Mouse (Mus musculus) brain, embryonic 14.5 days (tissue): ENCODE measurements at regions not wholly inside any gene's neighbourhood (a gene's known extent, or its start where the extent isn't known, plus 50 kb on each side); places are given as distances from the start of the nearest gene placed in this dataset.

Experiments
- CTCF ChIP-seq: fragments of 200-500 bp; IDR thresholded peaks from 2 replicates; pipeline ENCODE4 v1.5.1; 2012; ENCODE audit warnings: inconsistent platforms, mild to moderate bottlenecking, moderate library complexity, borderline replicate concordance; ENCODE audit not compliant: insufficient read depth, insufficient read length; ENCODE audit errors: extremely low read depth
- POLR2A ChIP-seq: fragments of 200-500 bp; IDR thresholded peaks from 2 replicates; pipeline ENCODE4 v1.6.1; 2012; ENCODE audit warnings: mild to moderate bottlenecking, inconsistent platforms, borderline replicate concordance; ENCODE audit not compliant: poor library complexity, insufficient read depth, insufficient read length, severe bottlenecking; ENCODE audit errors: extremely low read depth

DNA sequence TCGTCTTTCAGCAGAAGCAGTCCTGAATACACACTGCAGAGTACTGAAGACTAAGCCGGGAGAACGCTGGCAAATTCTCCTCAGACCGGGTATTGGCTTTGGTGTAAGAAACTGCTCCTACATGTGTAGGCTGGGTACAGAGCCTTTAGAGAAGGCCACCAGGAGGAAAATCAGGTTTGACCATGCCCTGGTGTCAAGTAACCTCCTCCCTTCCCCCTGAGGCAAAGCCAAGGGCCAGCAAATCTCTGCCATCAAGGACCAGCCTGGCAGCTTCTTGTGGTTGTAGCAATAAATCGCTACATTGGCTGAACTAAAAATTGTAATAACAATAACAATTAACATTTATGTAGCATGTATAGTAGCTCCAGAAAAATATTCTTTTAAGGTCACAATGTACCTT, 237.8 kb downstream of the Snx10 start:
- TF ChIP-seq POLR2A = no peak
- no peak for TF ChIP-seq CTCF
